Mouse (Mus musculus) forebrain, embryonic 15.5 days (tissue): ENCODE measurements around the gene Emx1. TPM values are rescaled to one million over a fixed set of nuclear protein-coding genes. Genes with fewer than 3 reads are reported as not detected.

ENCODE experiments used
- ATAC-seq: fragments of 200-750 bp; cut with Nextera tagmentation; replicated peaks from 2 replicates; pipeline ENCODE4 v1.8.0; 2017; ENCODE audit warnings: mild to moderate bottlenecking, moderate TSS enrichment, moderate library complexity
- H3K27ac ChIP-seq: fragments of 300-500 bp; sonication (generic); replicated peaks from 2 replicates; pipeline ENCODE4 v1.5.1; 2015; ENCODE audit warnings: mild to moderate bottlenecking, inconsistent platforms
- H3K27me3 ChIP-seq: fragments of 300-500 bp; sonication (generic); 2 replicates; pipeline ENCODE4 v1.6.1; 2015; ENCODE audit warnings: inconsistent platforms
- H3K36me3 ChIP-seq: fragments of 300-500 bp; sonication (generic); 2 replicates; pipeline ENCODE4 v1.6.1; 2015; ENCODE audit warnings: mild to moderate bottlenecking, inconsistent platforms
- H3K4me1 ChIP-seq: fragments of 300-500 bp; sonication (generic); 2 replicates; pipeline ENCODE4 v1.6.1; 2015; ENCODE audit warnings: inconsistent platforms
- H3K4me2 ChIP-seq: fragments of 300-500 bp; sonication (generic); replicated peaks from 2 replicates; pipeline ENCODE4 v1.6.1; 2015; ENCODE audit warnings: mild to moderate bottlenecking, inconsistent platforms
- H3K4me3 ChIP-seq: fragments of 300-500 bp; sonication (generic); 2 replicates; pipeline ENCODE4 v1.5.1; 2015; ENCODE audit warnings: mild to moderate bottlenecking, inconsistent platforms
- H3K9ac ChIP-seq: fragments of 300-500 bp; sonication (generic); replicated peaks from 2 replicates; pipeline ENCODE4 v1.6.1; 2015; ENCODE audit warnings: mild to moderate bottlenecking, inconsistent platforms
- H3K9me3 ChIP-seq: fragments of 300-500 bp; sonication (generic); 2 replicates; pipeline ENCODE4 v1.6.1; 2016; ENCODE audit warnings: inconsistent platforms
- WGBS: fragments of 180-500 bp; shearing (Covaris S2); methylation state at CpG from one replicate; pipeline ENCODE4 v1.1.7; 2015; ENCODE audit warnings: mixed read lengths; 5-methylcytosine and 5-hydroxymethylcytosine counted together
- polyA plus RNA-seq: library from polyadenylated mRNA; unstranded; fragments of >200 nt; fragmentation: Nextera tagmentation; extraction: Ambion mirVana; gene quantifications from 2 replicates; pipeline ENCODE4 v1.2.1, GENCODE M21; 2015

Gene Emx1
- polyA plus RNA-seq, 1 experiment from 2014 or later, result 68.9 TPM

DNA sequence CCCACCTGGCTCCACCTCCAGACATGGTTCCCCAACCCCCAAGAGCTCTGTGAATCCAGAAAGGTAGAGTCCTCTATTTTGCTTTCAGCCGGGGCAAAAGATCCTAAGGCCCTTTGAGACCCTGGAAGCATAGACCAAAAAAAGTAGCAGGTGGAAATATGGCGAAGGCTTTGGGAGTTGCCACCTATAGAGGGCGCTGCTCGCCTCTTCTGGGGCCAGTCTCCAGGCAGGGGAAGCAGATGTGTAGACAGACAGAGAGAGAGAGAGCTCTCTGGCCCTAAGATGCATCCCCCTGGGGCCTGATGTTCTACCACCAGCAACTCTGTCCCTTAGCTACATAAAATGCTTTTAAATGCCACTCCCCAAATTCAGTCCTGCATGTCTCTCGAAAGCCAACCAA is 49.8 kb downstream of the Emx1 start:
- H3K27ac ChIP-seq, result peak overlapping the region; percentile 83; the same call in 1 of the 2 replicates
- no peak overlapping the region for H3K9ac ChIP-seq
- H3K4me2 ChIP-seq, result no peak overlapping the region
- peaks cover 46% of the 10 kb centered on the region for H3K4me1 ChIP-seq
- H3K36me3 ChIP-seq, result no peaks in the 10 kb centered on the region
- no peak overlapping the region for H3K4me3 ChIP-seq
- WGBS, result 40% methylated on average over 5 of the region's 5 CpGs
- no peaks in the 10 kb centered on the region for H3K27me3 ChIP-seq
- no peak for ATAC-seq
- H3K9me3 ChIP-seq, result no peaks in the 10 kb centered on the region

DNA sequence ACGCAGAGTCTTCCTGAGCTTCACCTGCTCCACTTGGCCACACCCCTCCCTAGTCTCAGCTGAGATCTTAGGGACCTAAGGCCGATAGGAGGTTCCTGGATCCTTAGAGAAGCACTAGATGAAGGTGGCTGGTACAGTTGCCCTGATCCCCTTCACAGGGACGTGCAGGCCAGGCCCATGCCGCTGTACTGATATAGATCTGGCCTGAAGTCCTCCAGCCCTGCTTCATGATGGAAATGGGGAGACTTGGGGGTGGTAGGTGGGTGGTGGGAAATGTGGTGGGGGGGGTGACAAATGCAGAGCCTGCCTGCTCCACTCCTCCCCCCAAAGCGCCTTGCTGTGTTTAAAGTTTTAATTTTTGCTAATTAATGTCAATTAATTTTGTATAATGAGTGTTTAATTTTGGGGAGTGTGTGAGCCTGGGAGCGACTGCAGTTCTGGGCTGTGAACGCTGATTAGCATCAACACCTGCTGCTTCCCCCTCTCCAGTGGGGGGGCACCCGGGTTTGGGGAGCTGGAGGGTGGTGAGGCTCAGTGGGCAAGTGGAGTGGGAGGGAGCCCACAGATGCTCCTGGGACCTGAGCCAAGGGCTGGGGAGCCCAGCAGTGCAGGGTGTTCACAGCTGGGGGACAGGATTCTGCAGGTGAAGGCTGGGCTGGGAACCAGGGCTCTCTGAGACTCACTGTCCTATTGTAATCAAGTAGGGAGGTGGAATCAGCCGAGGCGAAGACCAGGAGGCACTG is 50.5 kb downstream of the Emx1 start:
- no peak overlapping the region for H3K9ac ChIP-seq
- peak; percentile 91 for ATAC-seq
- peak overlapping the region; percentile 83 for H3K27ac ChIP-seq
- no peaks in the 10 kb centered on the region for H3K27me3 ChIP-seq
- 0 out of 2 replicates have a peak overlapping the region, but pooled peaks have one; percentile 3 for H3K4me2 ChIP-seq
- no peak overlapping the region for H3K4me3 ChIP-seq
- 24% methylated on average over 10 of the region's 10 CpGs for WGBS
- no peaks in the 10 kb centered on the region for H3K36me3 ChIP-seq
- H3K4me1 ChIP-seq, result peaks cover 43% of the 10 kb centered on the region
- no peaks in the 10 kb centered on the region for H3K9me3 ChIP-seq

DNA sequence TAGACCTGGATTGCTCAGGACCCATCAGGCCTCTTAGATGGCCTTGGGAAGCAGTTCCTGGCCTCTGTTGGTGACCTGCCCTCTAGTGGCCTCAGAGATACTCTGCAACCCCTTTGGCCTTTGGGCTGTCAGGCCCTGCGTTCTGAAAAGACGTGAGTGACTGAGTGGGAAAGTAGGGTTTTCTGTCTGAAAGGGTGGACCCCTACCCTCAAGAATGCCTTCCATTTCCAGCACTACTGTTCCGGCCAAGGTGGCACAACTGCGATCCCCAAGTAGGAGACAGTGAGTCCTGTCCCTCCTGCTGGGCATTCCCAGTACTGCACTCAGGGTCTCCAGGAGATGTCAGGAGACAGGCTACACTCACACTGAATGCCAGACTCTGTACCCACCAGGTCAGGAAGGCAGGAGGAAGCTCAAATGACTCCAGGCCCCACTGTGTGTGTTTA is 51.8 kb downstream of the Emx1 start:
- no peak overlapping the region for H3K27ac ChIP-seq
- H3K36me3 ChIP-seq, result no peaks in the 10 kb centered on the region
- 4% methylated on average over 4 of the region's 4 CpGs for WGBS
- ATAC-seq, result no peak
- no peak overlapping the region for H3K4me2 ChIP-seq
- no peaks in the 10 kb centered on the region for H3K9me3 ChIP-seq
- H3K4me1 ChIP-seq, result peaks cover 43% of the 10 kb centered on the region
- H3K4me3 ChIP-seq, result no peak overlapping the region
- no peaks in the 10 kb centered on the region for H3K27me3 ChIP-seq
- no peak overlapping the region for H3K9ac ChIP-seq

DNA sequence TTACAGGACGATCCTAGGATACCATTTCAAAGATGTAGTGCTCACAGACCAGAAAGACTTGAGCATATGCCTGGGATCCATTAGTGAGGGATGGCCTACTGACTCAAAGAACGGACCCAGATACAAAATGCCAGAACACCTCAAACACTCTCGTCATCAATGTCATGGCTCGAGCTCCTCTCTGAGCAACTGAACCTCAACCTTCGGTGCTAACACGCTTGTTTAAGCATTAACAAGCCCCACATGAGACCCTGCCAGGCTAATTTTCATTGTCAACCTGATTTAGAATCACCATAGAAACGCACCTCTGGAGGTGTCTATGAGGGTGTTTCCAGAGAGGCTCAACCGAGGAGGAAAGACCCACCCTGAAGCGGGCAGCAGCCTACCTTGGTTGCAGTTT is 62.6 kb downstream of the Emx1 start:
- no peaks in the 10 kb centered on the region for H3K27me3 ChIP-seq
- no peaks in the 10 kb centered on the region for H3K9me3 ChIP-seq
- WGBS, result 70% methylated on average over 9 of the region's 9 CpGs
- no peak overlapping the region for H3K27ac ChIP-seq
- no peak overlapping the region for H3K9ac ChIP-seq
- H3K36me3 ChIP-seq, result 0 out of 2 replicates have a peak, but pooled peaks cover 2% of the 10 kb centered on the region
- no peak for ATAC-seq
- no peak overlapping the region for H3K4me2 ChIP-seq
- peaks cover 13% of the 10 kb centered on the region; the same call in 1 of the 2 replicates for H3K4me1 ChIP-seq
- no peak overlapping the region for H3K4me3 ChIP-seq

DNA sequence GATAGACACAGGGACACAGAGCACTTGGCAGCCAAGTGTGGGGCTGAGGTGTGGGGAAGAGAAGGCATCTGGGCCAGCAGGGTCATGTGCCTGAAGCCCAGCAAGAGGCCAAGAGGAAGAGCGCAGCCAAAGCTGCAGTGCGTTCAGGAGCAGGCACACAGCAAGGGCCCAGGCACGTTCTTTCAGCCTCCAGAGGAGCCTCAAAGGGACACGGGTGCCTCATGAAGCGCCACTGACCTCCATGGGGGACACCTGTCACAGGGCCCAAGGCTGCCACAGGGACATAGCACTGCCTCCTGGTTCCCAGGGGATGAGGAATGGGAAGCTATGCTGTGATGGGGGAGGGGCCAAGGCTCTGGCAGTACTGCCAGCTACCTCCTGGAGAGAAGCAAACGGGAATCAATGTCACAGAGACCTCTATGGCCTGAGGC is 63.6 kb downstream of the Emx1 start:
- Histone ChIP-seq H3K27me3 (no peaks in the 10 kb centered on the region), H3K4me3 (no peak overlapping the region), H3K36me3 (no peaks in the 10 kb centered on the region), H3K4me2 (no peak overlapping the region), H3K9ac (no peak overlapping the region), H3K9me3 (no peaks in the 10 kb centered on the region), H3K4me1 (peaks cover 13% of the 10 kb centered on the region; the same call in 1 of the 2 replicates), H3K27ac (no peak overlapping the region)
- WGBS, result 37% methylated on average over 6 of the region's 6 CpGs
- no peak for ATAC-seq

DNA sequence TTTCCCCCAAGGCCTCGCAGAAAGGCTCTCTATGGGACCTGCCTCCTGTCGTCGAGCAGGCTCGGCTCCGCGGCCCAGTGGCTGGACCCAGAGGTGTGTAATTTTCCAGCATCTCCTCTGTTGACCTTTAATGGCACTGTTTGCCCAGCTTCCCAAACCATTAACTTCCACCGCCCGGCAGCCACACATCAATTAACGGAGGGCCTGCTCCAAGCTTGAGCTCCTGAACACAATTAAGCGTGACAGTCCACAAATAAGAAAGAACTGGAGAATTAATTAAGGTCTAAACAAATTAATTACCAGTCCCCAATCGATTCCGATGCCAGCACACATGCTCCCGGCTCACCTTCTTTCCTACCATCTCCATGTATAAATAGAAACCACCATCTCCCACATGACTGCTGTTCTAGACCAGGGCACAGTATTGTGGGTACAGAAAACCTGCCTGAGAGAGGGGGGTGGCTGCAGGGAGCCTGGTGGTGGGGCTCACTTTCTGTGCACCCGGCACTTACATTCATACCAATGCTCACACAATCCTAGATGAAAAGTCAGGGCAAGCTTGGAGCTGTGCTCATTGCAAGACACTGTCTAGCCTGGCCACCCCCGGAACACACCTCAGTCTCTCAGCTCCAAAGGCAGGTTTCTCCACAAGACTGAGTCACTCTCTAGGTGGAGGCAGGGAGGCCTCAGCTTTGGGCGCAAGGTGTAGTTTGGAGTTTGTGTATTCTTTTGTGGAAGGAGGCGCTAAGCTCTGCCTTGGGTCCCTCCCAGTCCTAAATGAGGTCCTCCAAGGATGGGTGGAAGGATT is 65.2 kb downstream of the Emx1 start:
- 55% methylated on average over 17 of the region's 17 CpGs for WGBS
- ATAC-seq, result peak; percentile 49
- H3K36me3 ChIP-seq, result no peaks in the 10 kb centered on the region
- H3K4me3 ChIP-seq, result no peak overlapping the region
- H3K27ac ChIP-seq, result no peak overlapping the region
- H3K4me1 ChIP-seq, result peaks cover 13% of the 10 kb centered on the region; the same call in 1 of the 2 replicates
- H3K4me2 ChIP-seq, result no peak overlapping the region
- no peaks in the 10 kb centered on the region for H3K27me3 ChIP-seq
- H3K9ac ChIP-seq, result no peak overlapping the region
- H3K9me3 ChIP-seq, result no peaks in the 10 kb centered on the region

DNA sequence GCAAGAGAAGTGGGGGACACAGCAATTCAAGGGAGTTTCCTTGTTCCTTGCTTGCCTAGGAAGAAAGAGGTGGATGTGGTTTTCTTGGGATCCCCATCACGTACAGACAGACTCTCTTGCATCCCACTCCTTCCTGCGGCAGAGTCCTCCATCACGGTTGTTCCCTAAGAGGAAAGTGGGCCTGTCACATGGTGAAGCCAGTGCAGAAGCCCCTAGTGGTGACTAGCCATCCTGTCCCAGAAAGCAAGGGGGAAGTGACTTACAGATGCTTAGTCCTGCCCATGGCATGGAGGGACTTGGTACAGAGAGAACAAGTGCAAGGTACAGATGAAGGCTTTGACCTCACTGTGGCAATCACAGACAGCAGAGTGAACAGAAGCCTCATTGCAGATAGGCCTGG is 66.0 kb downstream of the Emx1 start:
- Histone ChIP-seq H3K27ac (no peak overlapping the region), H3K9ac (no peak overlapping the region), H3K36me3 (no peaks in the 10 kb centered on the region), H3K9me3 (no peaks in the 10 kb centered on the region), H3K4me1 (peaks cover 13% of the 10 kb centered on the region; the same call in 1 of the 2 replicates), H3K4me2 (no peak overlapping the region), H3K4me3 (no peak overlapping the region), H3K27me3 (no peaks in the 10 kb centered on the region)
- no peak; the same call in 1 of the 2 replicates for ATAC-seq
- 68% methylated on average over 3 of the region's 3 CpGs for WGBS

Other genes starting within 250 kb of the Emx1 start
- gene Exoc6b, start 117.9 kb upstream of the Emx1 start, polyA plus RNA-seq, result 52.7 and 59.0 TPM in 2 replicates
- 29.7 and 34.6 TPM in 2 replicates for gene Spr, start 49.7 kb upstream of the Emx1 start, polyA plus RNA-seq
- 24.2 and 25.3 TPM in 2 replicates for gene Sfxn5, start 146.0 kb downstream of the Emx1 start, polyA plus RNA-seq
- gene Rab11fip5, start 187.2 kb downstream of the Emx1 start, polyA plus RNA-seq, result 15.1 and 15.2 TPM in 2 replicates
- not detected in 2 replicates for gene Noto, start 236.4 kb downstream of the Emx1 start, polyA plus RNA-seq
- gene Smyd5, start 244.6 kb downstream of the Emx1 start, polyA plus RNA-seq, result 54.2 and 56.8 TPM in 2 replicates